Mouse (Mus musculus) embryo, embryonic 11 days (tissue): ENCODE measurements at regions not wholly inside any gene's neighbourhood (a gene's known extent, or its start where the extent isn't known, plus 50 kb on each side); places are given as distances from the start of the nearest gene placed in this dataset.
"Not testable (repeated sequence)": the region's sequence is repeated elsewhere in the genome, so short reads cannot be mapped to it uniquely, and the experiment has no call there.

Source experiments
- DNase-seq: peaks from one replicate; pipeline ENCODE4 v3.0.0-alpha.2; 2015

- peak; percentile 7 for DNase-seq
These were observed 155.1 kb upstream of the Chst7 start for GRCm38 (mm10) chrX:19903962-19904930.

GRCm38 (mm10) chrX:19906646-19907371 lies 152.6 kb upstream of the Chst7 start:
- peak; percentile 49 for DNase-seq

GRCm38 (mm10) chrX:19917001-19917400 lies 142.4 kb upstream of the Chst7 start:
- no peak for DNase-seq

- DNase-seq, result not testable (repeated sequence)
These were observed 130.0 kb upstream of the Chst7 start for GRCm38 (mm10) chrX:19929376-19929775.

GRCm38 (mm10) chrX:19929866-19930265 lies 129.5 kb upstream of the Chst7 start:
- no peak for DNase-seq

GRCm38 (mm10) chrX:19943305-19943704 lies 116.1 kb upstream of the Chst7 start:
- no peak for DNase-seq
